Mouse (Mus musculus): ENCODE data around the gene Ebpl. TPM values are rescaled to one million over a fixed set of nuclear protein-coding genes. Genes with fewer than 3 reads are reported as not detected.
A peak's percentile ranks its signal among the peaks of the same experiment; 100 is the strongest.

The Ebpl gene
- polyA plus RNA-seq (2015; fragmentation: Nextera tagmentation; extraction: Ambion mirVana): 2.9 and 3.6 TPM in 2 replicates

- peak within 1 kb of the TSS; percentile 38; the same call in 1 of the 2 replicates for H3K27ac ChIP-seq (ENCODE audit: low read length)
- H3K4me3 ChIP-seq (ENCODE audit: low read depth, low read length): peak within 1 kb of the TSS; percentile 55
- TF ChIP-seq EP300 (IDR thresholded peaks at IDR 0.05) (no peak), CTCF (IDR thresholded peaks at IDR 0.05) (peak; percentile 35)
- 1% methylated on average over 40 of the region's 40 CpGs for WGBS
- H3K36me3 ChIP-seq (ENCODE audit: insufficient read depth, low read length): no peaks in the 10 kb centered on the region
- DNase-seq (ENCODE audit: low spot score): peak; percentile 91
- H3K9ac ChIP-seq (replicated peaks; ENCODE audit: low read depth): peak within 1 kb of the TSS; percentile 58
- ATAC-seq: peak; percentile 97
- H3K4me1 ChIP-seq (ENCODE audit: insufficient read depth, low read depth, low read length): no peaks in the 10 kb centered on the region; the same call in 1 of the 2 replicates
- H3K27me3 ChIP-seq (replicated peaks; ENCODE audit: insufficient read depth, low read length): no peaks in the 10 kb centered on the region
- peak within 1 kb of the TSS; percentile 68 for H3K4me2 ChIP-seq (replicated peaks; ENCODE audit: low read depth, low read length)
- no peaks in the 10 kb centered on the region for H3K9me3 ChIP-seq (ENCODE audit: low read length)
These were observed at the start of gene Ebpl for GRCm38 (mm10) chr14:61360131-61360980. Ebpl (minus strand) TSS chr14:61360439.

GRCm38 (mm10) chr14:61410020-61410419 is 49.8 kb upstream of the Ebpl start:
- no peaks in the 10 kb centered on the region for H3K27me3 ChIP-seq (replicated peaks; ENCODE audit: insufficient read depth, low read length)
- 0 out of 2 replicates have a peak, but pooled peaks cover 3% of the 10 kb centered on the region for H3K4me1 ChIP-seq (ENCODE audit: insufficient read depth, low read depth, low read length)
- TF ChIP-seq CTCF (IDR thresholded peaks at IDR 0.05) (no peak), EP300 (IDR thresholded peaks at IDR 0.05) (no peak)
- no peak overlapping the region for H3K4me2 ChIP-seq (replicated peaks; ENCODE audit: low read depth, low read length)
- H3K27ac ChIP-seq (ENCODE audit: low read length): no peak overlapping the region
- ATAC-seq (no peak), DNase-seq (ENCODE audit: low spot score) (no peak)
- H3K9me3 ChIP-seq (ENCODE audit: low read length): no peaks in the 10 kb centered on the region
- WGBS: 41% methylated on average over 2 of the region's 2 CpGs
- no peak overlapping the region for H3K9ac ChIP-seq (replicated peaks; ENCODE audit: low read depth)
- no peak overlapping the region for H3K4me3 ChIP-seq (ENCODE audit: low read depth, low read length)
- H3K36me3 ChIP-seq (ENCODE audit: insufficient read depth, low read length): no peaks in the 10 kb centered on the region

GRCm38 (mm10) chr14:61407055-61407454 is 46.8 kb upstream of the Ebpl start:
- ATAC-seq (no peak), DNase-seq (ENCODE audit: low spot score) (no peak)
- Histone ChIP-seq H3K9ac (replicated peaks; ENCODE audit: low read depth) (no peak overlapping the region), H3K27ac (ENCODE audit: low read length) (no peak overlapping the region), H3K4me1 (ENCODE audit: insufficient read depth, low read depth, low read length) (0 out of 2 replicates have a peak, but pooled peaks cover 3% of the 10 kb centered on the region), H3K27me3 (replicated peaks; ENCODE audit: insufficient read depth, low read length) (no peaks in the 10 kb centered on the region), H3K4me3 (ENCODE audit: low read depth, low read length) (no peak overlapping the region), H3K9me3 (ENCODE audit: low read length) (no peaks in the 10 kb centered on the region), H3K36me3 (ENCODE audit: insufficient read depth, low read length) (no peaks in the 10 kb centered on the region), H3K4me2 (replicated peaks; ENCODE audit: low read depth, low read length) (no peak overlapping the region)
- TF ChIP-seq CTCF (IDR thresholded peaks at IDR 0.05) (no peak), EP300 (IDR thresholded peaks at IDR 0.05) (no peak)
- WGBS: 94% methylated on average over 3 of the region's 3 CpGs

GRCm38 (mm10) chr14:61405761-61406160 is 45.5 kb upstream of the Ebpl start:
- no peaks in the 10 kb centered on the region for H3K27me3 ChIP-seq (replicated peaks; ENCODE audit: insufficient read depth, low read length)
- no peak overlapping the region for H3K27ac ChIP-seq (ENCODE audit: low read length)
- no peak for ATAC-seq
- no peak overlapping the region for H3K9ac ChIP-seq (replicated peaks; ENCODE audit: low read depth)
- no peaks in the 10 kb centered on the region for H3K36me3 ChIP-seq (ENCODE audit: insufficient read depth, low read length)
- TF ChIP-seq CTCF (IDR thresholded peaks at IDR 0.05): no peak
- TF ChIP-seq EP300 (IDR thresholded peaks at IDR 0.05): no peak
- H3K4me1 ChIP-seq (ENCODE audit: insufficient read depth, low read depth, low read length): 0 out of 2 replicates have a peak, but pooled peaks cover 3% of the 10 kb centered on the region
- no peaks in the 10 kb centered on the region for H3K9me3 ChIP-seq (ENCODE audit: low read length)
- H3K4me3 ChIP-seq (ENCODE audit: low read depth, low read length): no peak overlapping the region
- no peak for DNase-seq (ENCODE audit: low spot score)
- H3K4me2 ChIP-seq (replicated peaks; ENCODE audit: low read depth, low read length): no peak overlapping the region

- Histone ChIP-seq H3K4me3 (ENCODE audit: low read depth, low read length) (no peak overlapping the region), H3K27me3 (replicated peaks; ENCODE audit: insufficient read depth, low read length) (no peaks in the 10 kb centered on the region), H3K9me3 (ENCODE audit: low read length) (no peaks in the 10 kb centered on the region), H3K27ac (ENCODE audit: low read length) (no peak overlapping the region), H3K4me1 (ENCODE audit: insufficient read depth, low read depth, low read length) (no peaks in the 10 kb centered on the region), H3K4me2 (replicated peaks; ENCODE audit: low read depth, low read length) (no peak overlapping the region), H3K9ac (replicated peaks; ENCODE audit: low read depth) (no peak overlapping the region), H3K36me3 (ENCODE audit: insufficient read depth, low read length) (no peaks in the 10 kb centered on the region)
- 88% methylated on average over 3 of the region's 3 CpGs for WGBS
- ATAC-seq: no peak
- TF ChIP-seq CTCF (IDR thresholded peaks at IDR 0.05) (no peak), EP300 (IDR thresholded peaks at IDR 0.05) (no peak)
- no peak for DNase-seq (ENCODE audit: low spot score)
These were observed 44.7 kb upstream of the Ebpl start for GRCm38 (mm10) chr14:61404941-61405340.

GRCm38 (mm10) chr14:61394745-61395144 is 34.5 kb upstream of the Ebpl start:
- Histone ChIP-seq H3K4me1 (ENCODE audit: insufficient read depth, low read depth, low read length) (no peaks in the 10 kb centered on the region), H3K36me3 (ENCODE audit: insufficient read depth, low read length) (no peaks in the 10 kb centered on the region), H3K4me2 (replicated peaks; ENCODE audit: low read depth, low read length) (no peak overlapping the region), H3K9me3 (ENCODE audit: low read length) (no peaks in the 10 kb centered on the region), H3K27me3 (replicated peaks; ENCODE audit: insufficient read depth, low read length) (no peaks in the 10 kb centered on the region), H3K27ac (ENCODE audit: low read length) (no peak overlapping the region), H3K4me3 (ENCODE audit: low read depth, low read length) (no peak overlapping the region), H3K9ac (replicated peaks; ENCODE audit: low read depth) (no peak overlapping the region)
- 76% methylated on average over 6 of the region's 6 CpGs for WGBS
- TF ChIP-seq EP300 (IDR thresholded peaks at IDR 0.05) (no peak), CTCF (IDR thresholded peaks at IDR 0.05) (no peak)
- ATAC-seq: no peak
- DNase-seq (ENCODE audit: low spot score): no peak

Data from lung, postnatal 0 days (tissue).